Mouse (Mus musculus) G1E (cell line): ENCODE data around the gene Slc30a2.

Experiments
- CTCF ChIP-seq: IDR thresholded peaks from 2 replicates; pipeline ENCODE4 v1.5.1; 2012; ENCODE audit warnings: low read depth, low read length, inconsistent platforms, mixed read lengths
- GATA1 ChIP-seq: IDR thresholded peaks from 2 replicates; pipeline ENCODE4 v1.6.1; 2012; ENCODE audit warnings: borderline replicate concordance, low read length, inconsistent platforms, mixed read lengths
- GATA2 ChIP-seq: IDR thresholded peaks from 2 replicates; pipeline ENCODE4 v1.6.1; 2012; ENCODE audit warnings: low read depth, low read length, inconsistent platforms, borderline replicate concordance
- POLR2AphosphoS5 ChIP-seq: IDR thresholded peaks from 2 replicates; pipeline ENCODE4 v1.6.1; 2012; ENCODE audit warnings: low read depth, low read length, inconsistent platforms; ENCODE audit not compliant: insufficient replicate concordance
- TAL1 ChIP-seq: conservative IDR thresholded peaks from 2 replicates; pipeline ENCODE4 v1.6.1; 2012; ENCODE audit warnings: low read depth, low read length, inconsistent platforms, mixed read lengths

- TF ChIP-seq CTCF: no peak
- no peak for TF ChIP-seq TAL1
- TF ChIP-seq POLR2AphosphoS5: no peak
- no peak for TF ChIP-seq GATA1
- no peak for TF ChIP-seq GATA2
Measured at GRCm38 (mm10) chr4:134350641-134351040, 7.7 kb downstream of the Slc30a2 start.
